Mouse (Mus musculus) induced T-regulatory cell, adult 2 months (primary cell): ENCODE data around the gene Kdm8.

Experiments used
- DNase-seq: peaks from one replicate; pipeline ENCODE4 v3.0.0-alpha.2; 2012; ENCODE audit warnings: low read depth

Kdm8 gene

GRCm38 (mm10) chr7:125462200-125462599, 17.7 kb downstream of the Kdm8 start:
- no peak for DNase-seq

- peak; percentile 87 for DNase-seq
Measured at GRCm38 (mm10) chr7:125469937-125470336, 25.5 kb downstream of the Kdm8 start.

- DNase-seq: peak; percentile 49
Measured at GRCm38 (mm10) chr7:125470901-125471300, 26.4 kb downstream of the Kdm8 start.

- DNase-seq: peak; percentile 94
Measured at GRCm38 (mm10) chr7:125471991-125472741, 27.7 kb downstream of the Kdm8 start.

- DNase-seq: peak; percentile 83
Measured at GRCm38 (mm10) chr7:125474535-125474934, 30.1 kb downstream of the Kdm8 start.

GRCm38 (mm10) chr7:125475601-125476251, 31.2 kb downstream of the Kdm8 start:
- peak; percentile 56 for DNase-seq

- DNase-seq: peak; percentile 46
Measured at GRCm38 (mm10) chr7:125478391-125478984, 34.0 kb downstream of the Kdm8 start.

- DNase-seq: no peak
Measured at GRCm38 (mm10) chr7:125480518-125480917, 36.0 kb downstream of the Kdm8 start.

GRCm38 (mm10) chr7:125482339-125482738, 37.9 kb downstream of the Kdm8 start:
- no peak for DNase-seq

- no peak for DNase-seq
Measured at GRCm38 (mm10) chr7:125482886-125483285, 38.4 kb downstream of the Kdm8 start.

GRCm38 (mm10) chr7:125484791-125485190, 40.3 kb downstream of the Kdm8 start:
- peak; percentile 34 for DNase-seq

- DNase-seq: peak; percentile 69
Measured at GRCm38 (mm10) chr7:125486121-125486630, 41.7 kb downstream of the Kdm8 start.

- DNase-seq: peak; percentile 90
Measured at GRCm38 (mm10) chr7:125487126-125487525, 42.6 kb downstream of the Kdm8 start.

- peak; percentile 90 for DNase-seq
Measured at GRCm38 (mm10) chr7:125488706-125489105, 44.2 kb downstream of the Kdm8 start.

GRCm38 (mm10) chr7:125489636-125490035, 45.2 kb downstream of the Kdm8 start:
- DNase-seq: peak; percentile 74

- DNase-seq: peak; percentile 97
Measured at GRCm38 (mm10) chr7:125490947-125491735, 46.7 kb downstream of the Kdm8 start, which contains the start of gene Nsmce1. Nsmce1 (minus strand) TSS chr7:125491596.

GRCm38 (mm10) chr7:125491760-125492159, 47.3 kb downstream of the Kdm8 start:
- no peak for DNase-seq

GRCm38 (mm10) chr7:125492551-125492950, 48.1 kb downstream of the Kdm8 start:
- DNase-seq: no peak

- DNase-seq: peak; percentile 52
Measured at GRCm38 (mm10) chr7:125495864-125496440, 51.5 kb downstream of the Kdm8 start.

GRCm38 (mm10) chr7:125499927-125500868, 55.7 kb downstream of the Kdm8 start:
- DNase-seq: no peak
